Mouse (Mus musculus): ENCODE measurements around the gene Slc25a25. TPM values are rescaled to one million over a fixed set of nuclear protein-coding genes. Genes with fewer than 3 reads are reported as not detected.

Slc25a25 gene
- polyA plus RNA-seq, 1 experiment from 2014 or later, result 20.4 TPM

- peaks cover 7% of the 10 kb centered on the region; the same call in 1 of the 2 replicates for H3K4me1 ChIP-seq
- no peaks in the 10 kb centered on the region for H3K9me3 ChIP-seq (replicated peaks)
- ATAC-seq (replicated peaks; ENCODE audit: low FRiP score), result no peak
- no peak within 1 kb of the TSS for H3K9ac ChIP-seq
- H3K27me3 ChIP-seq, result 0 out of 2 replicates have a peak, but pooled peaks cover 5% of the 10 kb centered on the region
- no peak within 1 kb of the TSS for H3K27ac ChIP-seq
- H3K36me3 ChIP-seq, result no peaks in the 10 kb centered on the region
- WGBS, result 60% methylated on average over 5 of the region's 5 CpGs
- H3K4me3 ChIP-seq (replicated peaks), result no peak within 1 kb of the TSS
- no peak within 1 kb of the TSS for H3K4me2 ChIP-seq
These were observed 63.3 kb downstream of the Slc25a25 start, which contains the start of gene Lcn2 for GRCm38 (mm10) chr2:32387706-32388490. TSS of gene Lcn2 (minus strand) at chr2:32388252.

- no peak overlapping the region for H3K9ac ChIP-seq
- ATAC-seq (replicated peaks; ENCODE audit: low FRiP score), result no peak
- 79% methylated on average over 2 of the region's 2 CpGs for WGBS
- peaks cover 10% of the 10 kb centered on the region for H3K4me1 ChIP-seq
- peaks cover 20% of the 10 kb centered on the region for H3K36me3 ChIP-seq
- peak overlapping the region; percentile 75; the same call in 1 of the 2 replicates for H3K4me3 ChIP-seq (replicated peaks)
- no peak overlapping the region for H3K27ac ChIP-seq
- H3K4me2 ChIP-seq, result no peak overlapping the region
- peaks cover 10% of the 10 kb centered on the region; the same call in 1 of the 2 replicates for H3K27me3 ChIP-seq
- no peaks in the 10 kb centered on the region for H3K9me3 ChIP-seq (replicated peaks)
These were observed 68.6 kb downstream of the Slc25a25 start for GRCm38 (mm10) chr2:32382689-32383088.

- Histone ChIP-seq H3K4me3 (replicated peaks) (peak within 1 kb of the TSS; percentile 75), H3K27me3 (peaks cover 10% of the 10 kb centered on the region; the same call in 1 of the 2 replicates), H3K27ac (peak within 1 kb of the TSS; percentile 37; the same call in 1 of the 2 replicates), H3K4me1 (peaks cover 10% of the 10 kb centered on the region), H3K4me2 (peak within 1 kb of the TSS; percentile 95), H3K9me3 (replicated peaks) (no peaks in the 10 kb centered on the region), H3K9ac (peak within 1 kb of the TSS; percentile 56), H3K36me3 (peaks cover 29% of the 10 kb centered on the region)
- under 1% methylated on average over 44 of the region's 47 CpGs for WGBS
- ATAC-seq (replicated peaks; ENCODE audit: low FRiP score), result peak; percentile 91
These were observed 69.4 kb downstream of the Slc25a25 start, which contains the start of gene 1110008P14Rik for GRCm38 (mm10) chr2:32381775-32382223. TSS of gene 1110008P14Rik (minus strand) at chr2:32381938.

GRCm38 (mm10) chr2:32381141-32381774, 70.0 kb downstream of the Slc25a25 start:
- Histone ChIP-seq H3K4me2 (peak overlapping the region; percentile 95), H3K4me3 (replicated peaks) (peak overlapping the region; percentile 75), H3K9me3 (replicated peaks) (no peaks in the 10 kb centered on the region), H3K27me3 (peaks cover 10% of the 10 kb centered on the region; the same call in 1 of the 2 replicates), H3K4me1 (peaks cover 10% of the 10 kb centered on the region), H3K27ac (peak overlapping the region; percentile 37; the same call in 1 of the 2 replicates), H3K9ac (peak overlapping the region; percentile 56), H3K36me3 (peaks cover 34% of the 10 kb centered on the region)
- WGBS, result under 1% methylated on average over 27 of the region's 27 CpGs
- ATAC-seq (replicated peaks; ENCODE audit: low FRiP score), result peak; percentile 58

GRCm38 (mm10) chr2:32380001-32380500, 71.2 kb downstream of the Slc25a25 start:
- Histone ChIP-seq H3K4me1 (peaks cover 10% of the 10 kb centered on the region), H3K27me3 (peaks cover 10% of the 10 kb centered on the region; the same call in 1 of the 2 replicates), H3K9me3 (replicated peaks) (no peaks in the 10 kb centered on the region), H3K4me3 (replicated peaks) (no peak overlapping the region), H3K9ac (no peak overlapping the region), H3K4me2 (no peak overlapping the region), H3K27ac (no peak overlapping the region), H3K36me3 (peaks cover 46% of the 10 kb centered on the region)
- WGBS, result 87% methylated on average over 7 of the region's 7 CpGs
- no peak for ATAC-seq (replicated peaks; ENCODE audit: low FRiP score)

GRCm38 (mm10) chr2:32376963-32377362, 74.3 kb downstream of the Slc25a25 start:
- Histone ChIP-seq H3K36me3 (peaks cover 74% of the 10 kb centered on the region), H3K4me1 (peaks cover 7% of the 10 kb centered on the region), H3K4me2 (no peak overlapping the region), H3K27ac (no peak overlapping the region), H3K27me3 (no peaks in the 10 kb centered on the region), H3K9me3 (replicated peaks) (no peaks in the 10 kb centered on the region), H3K4me3 (replicated peaks) (no peak overlapping the region), H3K9ac (no peak overlapping the region)
- ATAC-seq (replicated peaks; ENCODE audit: low FRiP score), result no peak
- WGBS, result 94% methylated on average over 10 of the region's 10 CpGs

- Histone ChIP-seq H3K4me3 (replicated peaks) (no peak overlapping the region), H3K9me3 (replicated peaks) (no peaks in the 10 kb centered on the region), H3K4me1 (no peaks in the 10 kb centered on the region), H3K4me2 (no peak overlapping the region), H3K9ac (no peak overlapping the region), H3K27me3 (no peaks in the 10 kb centered on the region), H3K27ac (no peak overlapping the region), H3K36me3 (peaks cover 89% of the 10 kb centered on the region)
- WGBS, result 88% methylated on average over 13 of the region's 13 CpGs
- ATAC-seq (replicated peaks; ENCODE audit: low FRiP score), result no peak
These were observed 75.8 kb downstream of the Slc25a25 start for GRCm38 (mm10) chr2:32375317-32375940.

- WGBS, result 75% methylated on average over 10 of the region's 10 CpGs
- H3K9me3 ChIP-seq (replicated peaks), result no peaks in the 10 kb centered on the region
- no peak overlapping the region for H3K27ac ChIP-seq
- no peak for ATAC-seq (replicated peaks; ENCODE audit: low FRiP score)
- no peak overlapping the region for H3K9ac ChIP-seq
- no peak overlapping the region for H3K4me3 ChIP-seq (replicated peaks)
- H3K4me1 ChIP-seq, result no peaks in the 10 kb centered on the region
- peaks cover 97% of the 10 kb centered on the region for H3K36me3 ChIP-seq
- no peaks in the 10 kb centered on the region for H3K27me3 ChIP-seq
- H3K4me2 ChIP-seq, result no peak overlapping the region
These were observed 77.1 kb downstream of the Slc25a25 start for GRCm38 (mm10) chr2:32374191-32374590.

GRCm38 (mm10) chr2:32367315-32367714, 83.9 kb downstream of the Slc25a25 start:
- H3K4me1 ChIP-seq, result peaks cover 15% of the 10 kb centered on the region
- H3K36me3 ChIP-seq, result peaks cover 82% of the 10 kb centered on the region
- no peak overlapping the region for H3K9ac ChIP-seq
- no peaks in the 10 kb centered on the region for H3K27me3 ChIP-seq
- H3K27ac ChIP-seq, result no peak overlapping the region
- no peak overlapping the region for H3K4me3 ChIP-seq (replicated peaks)
- H3K9me3 ChIP-seq (replicated peaks), result no peaks in the 10 kb centered on the region
- WGBS, result 96% methylated on average over 5 of the region's 5 CpGs
- no peak overlapping the region for H3K4me2 ChIP-seq
- no peak for ATAC-seq (replicated peaks; ENCODE audit: low FRiP score)
